Mouse (Mus musculus): ENCODE results near the gene Prkg2. TPM values are rescaled to one million over a fixed set of nuclear protein-coding genes. Genes with fewer than 3 reads are reported as not detected.

Prkg2 gene
- total RNA-seq, 2 experiments from 2014 or later: 0.66 to 0.75 TPM

DNA sequence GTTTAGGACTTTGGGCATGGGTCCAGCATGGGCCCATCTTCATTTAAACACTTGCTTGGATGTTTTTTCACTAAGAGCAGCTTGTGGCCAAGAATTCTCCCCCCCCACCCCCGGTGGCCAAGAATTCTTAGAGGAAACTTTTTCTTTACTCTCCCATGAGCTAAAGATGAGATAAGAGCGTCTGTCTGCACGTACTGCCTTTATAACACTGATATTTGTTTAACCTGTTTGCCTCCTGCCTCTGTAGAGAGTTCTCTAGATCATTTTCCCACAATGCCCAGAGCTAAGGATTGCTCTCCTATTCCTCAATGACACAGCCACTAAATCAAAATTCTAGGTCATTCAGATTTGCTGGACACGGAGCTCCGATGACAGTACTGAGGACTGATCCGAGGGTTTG is 72.8 kb downstream of the Prkg2 start:
- TF ChIP-seq CTCF (IDR thresholded peaks at IDR 0.05): no peak

DNA sequence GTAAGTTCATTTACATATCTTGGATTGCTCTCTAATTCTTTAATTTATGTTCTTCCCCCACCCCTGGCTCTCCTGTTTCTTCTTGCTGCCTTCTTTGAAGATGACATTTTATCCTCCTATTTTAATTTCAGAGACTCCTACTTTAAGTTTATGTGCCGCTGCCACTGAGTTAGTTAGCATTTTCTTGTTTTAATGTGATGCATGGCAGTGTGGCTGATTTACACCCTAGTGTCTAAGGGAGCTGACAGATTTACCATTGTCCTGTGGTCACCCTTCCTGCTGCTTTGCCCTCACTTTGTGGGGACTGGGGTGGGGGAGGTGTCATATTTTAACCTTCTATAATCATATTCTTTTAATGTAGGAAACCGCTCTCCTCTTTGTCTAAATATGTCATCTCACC is 74.7 kb downstream of the Prkg2 start:
- Histone ChIP-seq H3K4me3 (no peak overlapping the region), H3K27ac (no peak overlapping the region)
- no peak for DNase-seq
- TF ChIP-seq CTCF (IDR thresholded peaks at IDR 0.05): no peak
- intact Hi-C loops (cut with DNase I): no loop called here

More for the DNA sequence above, 72.8 kb downstream of the Prkg2 start:
- Histone ChIP-seq H3K4me3 (no peak overlapping the region), H3K27ac (no peak overlapping the region)
- no peak for DNase-seq
- intact Hi-C loops (cut with DNase I): no loop called here

GRCm38 (mm10) chr5:98955576-98955975 is 81.6 kb downstream of the Prkg2 start:
- Histone ChIP-seq H3K4me3 (no peak overlapping the region), H3K27ac (no peak overlapping the region)
- intact Hi-C loops (cut with DNase I): no loop called here
- no peak for TF ChIP-seq CTCF (IDR thresholded peaks at IDR 0.05)
- DNase-seq: no peak

DNA sequence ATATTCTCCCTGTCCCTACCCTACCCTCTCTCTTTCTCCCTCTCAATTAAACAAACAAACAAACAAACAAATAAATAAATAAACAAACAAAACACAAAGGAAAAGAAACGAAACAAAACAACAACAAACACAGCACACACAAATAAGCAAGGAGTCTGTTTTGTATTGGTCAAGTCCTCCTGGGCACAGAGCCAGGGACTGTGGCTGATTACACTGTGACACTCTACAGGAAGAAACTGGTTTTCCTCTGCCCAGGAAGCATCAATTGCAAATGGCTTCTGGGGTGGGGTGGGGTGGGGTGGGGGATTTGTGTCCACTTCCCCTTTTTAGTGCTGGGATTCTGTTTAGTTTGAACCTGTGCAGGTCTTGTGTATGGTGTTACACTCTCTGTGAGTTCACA is 83.8 kb downstream of the Prkg2 start:
- no peak overlapping the region for H3K4me3 ChIP-seq
- TF ChIP-seq CTCF (IDR thresholded peaks at IDR 0.05): no peak
- no peak for DNase-seq
- intact Hi-C loops (cut with DNase I): no loop called here
- H3K27ac ChIP-seq: no peak overlapping the region

DNA sequence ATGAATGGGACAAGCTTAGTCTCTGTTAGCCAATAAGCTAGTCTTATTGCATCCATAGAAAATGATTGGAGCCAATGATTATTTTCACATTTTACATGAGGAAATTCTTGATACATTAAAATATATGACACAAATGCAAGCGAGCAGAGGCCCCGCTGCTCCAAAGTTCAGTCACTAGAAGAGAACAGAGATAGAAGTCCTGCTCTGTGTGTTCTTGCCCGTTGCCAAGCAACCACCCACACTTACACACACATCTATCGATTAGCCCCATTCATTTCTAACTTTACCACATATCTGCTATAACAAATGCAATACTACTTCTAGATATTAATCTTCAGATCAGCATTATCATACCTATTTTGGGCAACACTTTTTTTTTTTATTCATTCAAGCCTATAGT is 85.6 kb downstream of the Prkg2 start:
- TF ChIP-seq CTCF (IDR thresholded peaks at IDR 0.05): no peak
- intact Hi-C loops (cut with DNase I): no loop called here
- DNase-seq: no peak
- no peak overlapping the region for H3K27ac ChIP-seq
- H3K4me3 ChIP-seq: no peak overlapping the region

DNA sequence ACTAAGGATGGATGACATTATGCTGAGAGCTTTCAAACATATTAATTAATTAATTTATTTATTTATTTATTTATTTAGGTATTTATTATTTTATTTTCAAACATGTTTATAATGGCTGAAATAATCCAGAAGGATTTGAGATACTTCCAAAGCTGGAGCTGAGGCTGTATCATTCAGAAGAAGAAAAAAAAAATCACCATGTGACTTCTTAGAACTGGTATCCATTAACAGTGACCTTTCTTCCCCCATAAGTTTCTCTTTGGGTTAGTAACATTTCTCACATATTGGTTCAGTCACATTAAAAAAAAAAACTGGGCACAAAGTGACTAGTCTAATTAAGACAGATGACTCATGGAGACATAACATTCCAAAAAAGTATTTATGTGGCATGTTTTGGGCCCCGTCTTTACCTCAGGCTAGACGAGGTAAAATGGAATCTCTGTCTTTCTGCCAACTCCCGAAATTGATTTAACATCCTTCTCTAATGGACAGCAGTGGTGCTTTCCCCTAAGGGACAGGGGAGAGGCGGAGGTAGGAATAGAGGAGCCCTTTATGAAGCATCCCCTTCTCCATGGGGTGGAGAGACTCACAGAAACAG is 86.6 kb downstream of the Prkg2 start:
- no peak overlapping the region for H3K4me3 ChIP-seq
- no peak for TF ChIP-seq CTCF (IDR thresholded peaks at IDR 0.05)
- H3K27ac ChIP-seq: no peak overlapping the region
- no peak for DNase-seq
- intact Hi-C loops (cut with DNase I): no loop called here

DNA sequence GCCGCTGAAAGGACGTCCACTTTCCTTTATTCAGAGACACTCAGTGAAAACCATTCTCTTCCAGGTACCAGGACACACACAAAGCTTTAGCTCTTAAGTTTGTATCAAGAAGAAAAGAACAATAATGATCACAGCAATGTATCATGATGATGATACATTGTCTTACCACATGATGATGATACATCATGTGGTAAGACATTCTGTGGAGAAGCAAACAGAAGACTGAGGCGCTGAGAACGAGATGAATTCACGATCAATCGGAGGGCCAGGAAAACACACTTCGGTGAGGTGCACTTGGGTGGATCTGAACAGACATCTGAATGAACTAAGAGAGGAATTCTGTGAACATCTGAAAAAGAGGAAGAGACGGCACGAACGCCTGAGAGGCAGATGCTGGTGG is 87.4 kb downstream of the Prkg2 start:
- intact Hi-C loops (cut with DNase I): no loop called here
- no peak overlapping the region for H3K4me3 ChIP-seq
- no peak for TF ChIP-seq CTCF (IDR thresholded peaks at IDR 0.05)

DNA sequence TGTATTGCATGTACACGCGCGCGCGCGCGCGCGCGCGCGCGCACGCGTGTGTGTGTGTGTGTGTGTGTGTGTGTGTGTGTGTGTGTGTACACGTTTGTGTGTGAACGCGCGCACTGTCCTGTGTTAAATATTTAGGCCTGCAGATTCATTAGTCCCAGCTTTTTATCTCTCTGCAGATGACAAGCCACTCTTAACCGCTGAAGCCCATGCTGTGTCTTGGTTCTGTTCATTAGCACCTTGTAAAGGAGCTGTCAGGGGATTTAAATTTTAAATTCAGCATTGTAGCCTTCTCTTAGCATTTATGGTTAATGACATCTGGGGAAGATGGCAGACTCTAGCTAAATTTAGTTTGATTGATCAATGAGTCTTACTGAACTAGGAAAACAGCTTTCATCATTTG is 90.5 kb downstream of the Prkg2 start:
- no peak for TF ChIP-seq CTCF (IDR thresholded peaks at IDR 0.05)
- no peak overlapping the region for H3K27ac ChIP-seq
- intact Hi-C loops (cut with DNase I): no loop called here
- H3K4me3 ChIP-seq: no peak overlapping the region
- no peak for DNase-seq

More for the DNA sequence above, 87.4 kb downstream of the Prkg2 start:
- DNase-seq: no peak
- H3K27ac ChIP-seq: no peak overlapping the region

DNA sequence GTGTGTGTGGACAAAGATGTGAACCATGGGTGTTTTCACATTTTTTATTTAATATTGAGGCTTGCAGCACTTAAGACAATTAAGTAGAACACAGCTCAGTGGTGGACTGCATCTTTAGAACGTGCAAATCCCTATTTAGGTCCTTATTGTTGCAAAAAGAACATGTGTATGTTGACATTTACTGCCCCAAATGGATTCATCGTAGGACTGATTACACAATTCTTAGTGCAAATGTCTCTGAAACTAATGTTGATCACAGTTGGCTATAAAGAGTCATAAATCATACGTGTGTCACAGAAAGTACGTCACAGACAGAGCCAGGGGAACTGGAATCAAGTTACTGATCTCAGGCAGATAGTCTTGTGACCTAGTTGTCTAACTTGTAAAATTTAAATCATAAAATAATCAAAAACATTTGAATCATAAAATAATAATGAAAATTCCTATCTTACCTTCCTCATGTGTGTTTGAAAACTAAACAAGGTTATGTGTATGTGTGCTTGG is 91.0 kb downstream of the Prkg2 start:
- no peak for DNase-seq
- TF ChIP-seq CTCF (IDR thresholded peaks at IDR 0.05): no peak
- intact Hi-C loops (cut with DNase I): no loop called here
- no peak overlapping the region for H3K27ac ChIP-seq
- no peak overlapping the region for H3K4me3 ChIP-seq

DNA sequence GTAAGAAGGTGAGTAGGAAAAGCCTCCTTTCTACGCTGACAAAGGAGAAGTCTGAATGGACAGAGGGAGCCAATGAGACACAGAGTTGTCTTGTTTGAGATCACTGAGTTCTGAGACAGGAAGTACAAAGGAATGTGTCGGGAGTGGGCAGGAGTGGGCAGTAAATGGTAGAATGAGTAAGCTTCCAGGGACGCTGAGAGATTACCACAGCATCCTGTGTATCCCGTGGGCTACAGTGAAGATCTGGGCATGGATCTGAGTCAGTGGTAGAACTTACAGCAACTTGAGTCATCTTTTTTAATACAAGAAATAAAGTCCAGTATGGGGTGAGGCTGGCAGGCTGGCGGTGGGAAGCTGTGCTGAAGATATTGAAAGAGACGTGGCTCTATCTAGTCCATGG is 93.4 kb downstream of the Prkg2 start:
- intact Hi-C loops (cut with DNase I): no loop called here

DNA sequence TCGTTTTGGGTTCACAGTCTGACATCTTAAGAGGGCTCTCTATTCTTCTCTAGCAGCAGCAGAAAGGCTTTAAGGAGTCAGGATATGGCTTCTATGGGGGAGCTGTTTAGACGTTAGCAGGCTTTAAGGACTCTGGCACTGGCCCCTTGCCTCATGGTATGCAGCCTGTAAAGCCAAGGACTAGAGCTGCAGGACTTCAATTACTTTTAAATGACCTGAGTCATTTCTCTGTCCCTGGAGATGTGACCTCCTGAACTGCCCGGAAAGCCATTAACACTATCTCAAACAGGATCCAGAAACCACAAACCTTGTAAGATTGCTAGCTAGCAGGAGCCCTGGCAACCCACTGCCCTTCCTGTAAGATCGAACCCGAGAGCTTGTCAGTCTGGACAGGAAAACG is 96.4 kb downstream of the Prkg2 start:
- no peak overlapping the region for H3K27ac ChIP-seq
- intact Hi-C loops (cut with DNase I): no loop called here

More for the DNA sequence above, 93.4 kb downstream of the Prkg2 start:
- no peak for DNase-seq
- TF ChIP-seq CTCF (IDR thresholded peaks at IDR 0.05): no peak
- Histone ChIP-seq H3K27ac (no peak overlapping the region), H3K4me3 (no peak overlapping the region)

DNA sequence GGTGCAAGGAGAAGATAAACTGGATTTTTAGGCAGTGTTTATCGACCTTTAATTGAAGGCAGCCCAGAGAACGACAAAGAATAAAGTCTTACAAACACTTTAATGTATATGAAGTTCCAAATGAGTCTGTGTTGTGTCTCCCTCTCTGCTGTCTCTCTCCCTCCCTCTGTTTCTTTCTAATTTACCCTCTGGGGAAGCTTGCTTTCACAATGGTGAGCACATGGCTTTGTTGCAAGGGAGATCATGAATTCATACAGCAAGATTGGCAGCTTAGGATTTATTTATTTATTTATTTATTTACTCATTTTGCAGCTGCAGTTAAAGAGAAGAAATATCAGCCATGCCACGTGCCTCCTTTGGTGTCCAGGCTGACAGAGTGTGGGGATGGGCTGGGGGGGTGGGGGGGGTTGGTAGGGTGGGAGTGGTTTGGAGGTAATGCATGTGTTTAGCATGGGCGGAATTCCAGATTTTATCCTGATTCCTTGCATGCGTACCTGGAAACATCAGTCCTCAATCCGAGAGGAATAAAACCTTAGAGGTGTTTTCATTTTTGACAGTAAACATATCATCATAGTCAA is 97.4 kb downstream of the Prkg2 start:
- no peak for DNase-seq
- intact Hi-C loops (cut with DNase I): no loop called here
- Histone ChIP-seq H3K27ac (no peak overlapping the region), H3K4me3 (no peak overlapping the region)
- TF ChIP-seq CTCF (IDR thresholded peaks at IDR 0.05): no peak

More for the DNA sequence above, 96.4 kb downstream of the Prkg2 start:
- no peak for DNase-seq
- TF ChIP-seq CTCF (IDR thresholded peaks at IDR 0.05): no peak
- H3K4me3 ChIP-seq: no peak overlapping the region

- DNase-seq: no peak
- no peak for TF ChIP-seq CTCF (IDR thresholded peaks at IDR 0.05)
- H3K4me3 ChIP-seq: no peak overlapping the region
- H3K27ac ChIP-seq: no peak overlapping the region
- intact Hi-C loops (cut with DNase I): no loop called here
Measured at GRCm38 (mm10) chr5:98939116-98939515, 98.0 kb downstream of the Prkg2 start.

DNA sequence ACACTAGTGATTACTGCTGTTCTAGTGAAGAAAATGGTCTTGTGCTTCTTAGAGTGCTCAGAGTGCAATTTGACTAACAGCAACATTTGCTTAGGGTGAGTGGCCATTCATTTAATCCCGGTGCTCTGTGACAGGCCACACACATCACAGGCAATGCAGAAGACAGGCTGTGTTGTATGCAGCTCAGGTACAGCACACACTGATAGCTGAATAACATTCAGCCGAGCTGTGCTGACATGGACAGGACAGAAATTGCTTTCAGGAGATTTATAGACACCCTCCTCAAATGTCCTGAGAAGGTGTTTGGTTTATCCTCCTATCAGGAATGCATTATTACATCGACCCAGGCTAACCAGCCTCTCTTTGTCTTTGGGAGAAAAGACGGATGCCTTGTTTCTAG is 99.3 kb downstream of the Prkg2 start:
- H3K27ac ChIP-seq: no peak overlapping the region
- DNase-seq: no peak
- no peak for TF ChIP-seq CTCF (IDR thresholded peaks at IDR 0.05)
- no peak overlapping the region for H3K4me3 ChIP-seq
- intact Hi-C loops (cut with DNase I): no loop called here

All from gastrocnemius, adult 2 months (tissue).